Comparison of ENCODE assay signal across 8 mouse cellular contexts in the genomic region with DNA sequence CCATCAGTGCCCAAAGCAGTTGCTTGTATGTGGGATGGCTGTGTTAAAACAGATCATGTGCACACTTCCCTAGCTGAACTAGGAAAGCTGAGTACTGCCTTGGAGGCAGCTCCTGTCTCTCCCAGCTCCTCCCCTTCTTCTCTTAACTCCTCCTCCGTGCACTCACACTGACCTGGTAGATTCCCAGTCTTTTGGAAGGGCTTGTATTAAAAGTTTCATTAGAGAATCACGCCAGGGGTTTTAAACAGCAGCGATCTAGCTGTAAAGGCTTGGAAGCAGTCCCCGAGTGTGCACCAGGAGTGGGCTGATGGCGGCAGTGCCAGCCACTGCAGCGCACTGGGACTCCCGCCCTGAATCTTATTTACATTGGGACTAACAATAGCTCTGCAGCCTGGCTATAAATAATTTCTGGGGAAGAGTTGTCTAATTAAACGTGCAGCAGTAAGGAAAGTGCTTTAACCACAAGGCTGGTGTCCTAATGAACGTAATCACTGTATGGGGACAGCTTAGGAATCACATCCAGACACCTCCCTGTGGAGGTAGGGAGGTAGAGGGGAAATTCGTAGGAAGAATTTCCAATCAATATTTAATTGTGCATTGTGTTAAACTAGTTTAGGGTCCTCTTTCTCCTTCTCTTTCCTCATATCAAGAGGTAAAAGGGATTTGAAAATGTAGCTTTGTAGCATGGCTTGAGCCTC.
DNase-seq lines count a peak whose midpoint lies in the region; ATAC-seq lines count a peak whose summit lies in the region.

No protein-coding gene starts in this region.

- 35% methylated on average over 10 of the region's 10 CpGs for WGBS in heart, embryonic 14.5 days

- ATAC-seq in cerebellum, adult (ENCODE audit: insufficient number of reproducible peaks, low FRiP score, low TSS enrichment) = no peak; the same call in 1 of the 2 replicates
- no peak for ATAC-seq in heart, embryonic 14.5 days (ENCODE audit: insufficient number of reproducible peaks, insufficient read depth, low FRiP score, low read depth)

- peak overlapping the region; percentile 35 for H3K4me2 ChIP-seq in heart, embryonic 14.5 days (ENCODE audit: low read length)

- H3K9ac ChIP-seq in heart, embryonic 14.5 days (ENCODE audit: low read length) = no peak overlapping the region

- H3K36me3 ChIP-seq in heart, embryonic 14.5 days (ENCODE audit: control insufficient read depth, insufficient read depth, low read length) = no peaks in the 10 kb centered on the region

- no peaks in the 10 kb centered on the region for H3K9me3 ChIP-seq in heart, embryonic 14.5 days (ENCODE audit: control insufficient read depth, low read length)

- H3K27ac ChIP-seq in heart, embryonic 14.5 days (replicated peaks in 1 of 2; ENCODE audit: control insufficient read depth in 1 of 2, insufficient read depth in 1 of 2, low read depth in 2 of 2, low read length in 2 of 2) = no peak overlapping the region

- peak; percentile 23 for DNase-seq in cerebellum, adult 11 months
- DNase-seq in cerebellum, postnatal 10 days = peak; percentile 25 to 32
- DNase-seq in left cerebral cortex, adult 9 months (ENCODE audit: low spot score in 2 of 2) = peak; percentile 52 to 64
- peak; percentile 38 for DNase-seq in right cerebral cortex, postnatal 4 days
- no peak for DNase-seq in thymus, postnatal 0 days (ENCODE audit: low spot score)
- no peak for DNase-seq in c-Kit-positive CD71-positive TER-119-positive erythroid progenitor cells, embryonic 14.5 days (ENCODE audit: low spot score)

- H3K27me3 ChIP-seq in heart, embryonic 14.5 days (ENCODE audit: control insufficient read depth, insufficient read depth, low read length) = no peaks in the 10 kb centered on the region

- H3K4me3 ChIP-seq in heart, embryonic 14.5 days (ENCODE audit: control insufficient read depth in 1 of 2, insufficient read depth in 1 of 2, low read depth in 1 of 2, low read length in 2 of 2) = peak overlapping the region; percentile 4 to 6; a peak in 1 of 4 replicates

- H3K4me1 ChIP-seq in heart, embryonic 14.5 days (ENCODE audit: control insufficient read depth in 2 of 2, insufficient read depth in 2 of 2, low read length in 2 of 2) = 0 out of 4 replicates have a peak, but pooled peaks cover 0 to 4% of the 10 kb centered on the region in 2 experiments

Comparison
In these comparisons a context has a peak if more than half of its experiments do, and no peak if none do; other contexts are left out.
1. DNase-seq: peak in cerebellum, adult 11 months (single experiment), cerebellum, postnatal 10 days (2 of 2), left cerebral cortex, adult 9 months (2 of 2) and right cerebral cortex, postnatal 4 days (single experiment); none in thymus, postnatal 0 days (single experiment) and c-Kit-positive CD71-positive TER-119-positive erythroid progenitor cells, embryonic 14.5 days (single experiment).